Mouse (Mus musculus): ENCODE measurements around the gene Slit3. TPM values are rescaled to one million over a fixed set of nuclear protein-coding genes. Genes with fewer than 3 reads are reported as not detected.

Gene Slit3
- total RNA-seq, 2 experiments from 2014 or later, result not detected

- ATAC-seq (replicated peaks; ENCODE audit: low FRiP score, low TSS enrichment, poor library complexity, severe bottlenecking), result no peak
Observed at GRCm38 (mm10) chr11:35251910-35252309, 130.9 kb downstream of the Slit3 start.

GRCm38 (mm10) chr11:35257351-35257750 lies 136.3 kb downstream of the Slit3 start:
- no peak for ATAC-seq (replicated peaks; ENCODE audit: low FRiP score, low TSS enrichment, poor library complexity, severe bottlenecking)

- ATAC-seq (replicated peaks; ENCODE audit: low FRiP score, low TSS enrichment, poor library complexity, severe bottlenecking), result no peak
Observed at GRCm38 (mm10) chr11:35261562-35262087, 140.6 kb downstream of the Slit3 start.

- no peak for ATAC-seq (replicated peaks; ENCODE audit: low FRiP score, low TSS enrichment, poor library complexity, severe bottlenecking)
Observed at GRCm38 (mm10) chr11:35262289-35262941, 141.4 kb downstream of the Slit3 start.

GRCm38 (mm10) chr11:35264749-35265148 lies 143.7 kb downstream of the Slit3 start:
- ATAC-seq (replicated peaks; ENCODE audit: low FRiP score, low TSS enrichment, poor library complexity, severe bottlenecking), result no peak

GRCm38 (mm10) chr11:35270396-35270795 lies 149.4 kb downstream of the Slit3 start:
- ATAC-seq (replicated peaks; ENCODE audit: low FRiP score, low TSS enrichment, poor library complexity, severe bottlenecking), result no peak

GRCm38 (mm10) chr11:35273416-35273815 lies 152.4 kb downstream of the Slit3 start:
- no peak for ATAC-seq (replicated peaks; ENCODE audit: low FRiP score, low TSS enrichment, poor library complexity, severe bottlenecking)

GRCm38 (mm10) chr11:35274036-35274435 lies 153.0 kb downstream of the Slit3 start:
- no peak for ATAC-seq (replicated peaks; ENCODE audit: low FRiP score, low TSS enrichment, poor library complexity, severe bottlenecking)

- no peak for ATAC-seq (replicated peaks; ENCODE audit: low FRiP score, low TSS enrichment, poor library complexity, severe bottlenecking)
Observed at GRCm38 (mm10) chr11:35275300-35275699, 154.3 kb downstream of the Slit3 start.

- no peak for ATAC-seq (replicated peaks; ENCODE audit: low FRiP score, low TSS enrichment, poor library complexity, severe bottlenecking)
Observed at GRCm38 (mm10) chr11:35276001-35276400, 155.0 kb downstream of the Slit3 start.

- no peak for ATAC-seq (replicated peaks; ENCODE audit: low FRiP score, low TSS enrichment, poor library complexity, severe bottlenecking)
Observed at GRCm38 (mm10) chr11:35278128-35278769, 157.2 kb downstream of the Slit3 start.

GRCm38 (mm10) chr11:35280826-35281225 lies 159.8 kb downstream of the Slit3 start:
- ATAC-seq (replicated peaks; ENCODE audit: low FRiP score, low TSS enrichment, poor library complexity, severe bottlenecking), result no peak

GRCm38 (mm10) chr11:35282001-35282632 lies 161.1 kb downstream of the Slit3 start:
- no peak for ATAC-seq (replicated peaks; ENCODE audit: low FRiP score, low TSS enrichment, poor library complexity, severe bottlenecking)

- ATAC-seq (replicated peaks; ENCODE audit: low FRiP score, low TSS enrichment, poor library complexity, severe bottlenecking), result no peak
Observed at GRCm38 (mm10) chr11:35282825-35283571, 162.0 kb downstream of the Slit3 start.

- no peak for ATAC-seq (replicated peaks; ENCODE audit: low FRiP score, low TSS enrichment, poor library complexity, severe bottlenecking)
Observed at GRCm38 (mm10) chr11:35283767-35284166, 162.7 kb downstream of the Slit3 start.

GRCm38 (mm10) chr11:35286578-35287390 lies 165.8 kb downstream of the Slit3 start:
- ATAC-seq (replicated peaks; ENCODE audit: low FRiP score, low TSS enrichment, poor library complexity, severe bottlenecking), result no peak

GRCm38 (mm10) chr11:35288056-35288455 lies 167.0 kb downstream of the Slit3 start:
- no peak for ATAC-seq (replicated peaks; ENCODE audit: low FRiP score, low TSS enrichment, poor library complexity, severe bottlenecking)

GRCm38 (mm10) chr11:35288761-35289278 lies 167.8 kb downstream of the Slit3 start:
- ATAC-seq (replicated peaks; ENCODE audit: low FRiP score, low TSS enrichment, poor library complexity, severe bottlenecking), result no peak

- no peak for ATAC-seq (replicated peaks; ENCODE audit: low FRiP score, low TSS enrichment, poor library complexity, severe bottlenecking)
Observed at GRCm38 (mm10) chr11:35292228-35292747, 171.3 kb downstream of the Slit3 start.

All from megakaryocyte-erythroid progenitor cell, adult 5-6 weeks (primary cell).